Mouse (Mus musculus): ENCODE results near the gene Btnl1. TPM values are rescaled to one million over a fixed set of nuclear protein-coding genes. Genes with fewer than 3 reads are reported as not detected.

Btnl1 gene
- not detected in 2 replicates for polyA plus RNA-seq (2012; ENCODE audit: insufficient read depth, insufficient read length, missing spikeins)

- no peak within 1 kb of the TSS for H3K4me3 ChIP-seq (ENCODE audit: insufficient read depth, low read depth, low read length)
- no peaks in the 10 kb centered on the region for H3K4me1 ChIP-seq (ENCODE audit: control insufficient read depth, insufficient read depth, insufficient read length, low read length)
- H3K27ac ChIP-seq (replicated peaks; ENCODE audit: low read depth, low read length), result no peak within 1 kb of the TSS
Measured at GRCm38 (mm10) chr17:34376847-34377246, at the start of gene Btnl1. Btnl1 (plus strand) TSS chr17:34377132.

GRCm38 (mm10) chr17:34329807-34330206, 47.1 kb upstream of the Btnl1 start:
- no peaks in the 10 kb centered on the region for H3K4me1 ChIP-seq (ENCODE audit: control insufficient read depth, insufficient read depth, insufficient read length, low read length)
- H3K4me3 ChIP-seq (ENCODE audit: insufficient read depth, low read depth, low read length), result no peak overlapping the region
- H3K27ac ChIP-seq (replicated peaks; ENCODE audit: low read depth, low read length), result no peak overlapping the region

- H3K4me1 ChIP-seq (ENCODE audit: control insufficient read depth, insufficient read depth, insufficient read length, low read length), result no peaks in the 10 kb centered on the region
- no peak overlapping the region for H3K4me3 ChIP-seq (ENCODE audit: insufficient read depth, low read depth, low read length)
Measured at GRCm38 (mm10) chr17:34331200-34331599, 45.7 kb upstream of the Btnl1 start.

GRCm38 (mm10) chr17:34340619-34341402, 36.1 kb upstream of the Btnl1 start:
- H3K27ac ChIP-seq (replicated peaks; ENCODE audit: low read depth, low read length), result no peak overlapping the region
- H3K4me3 ChIP-seq (ENCODE audit: insufficient read depth, low read depth, low read length), result no peak overlapping the region
- H3K4me1 ChIP-seq (ENCODE audit: control insufficient read depth, insufficient read depth, insufficient read length, low read length), result no peaks in the 10 kb centered on the region

More at GRCm38 (mm10) chr17:34331200-34331599, 45.7 kb upstream of the Btnl1 start:
- H3K27ac ChIP-seq (replicated peaks; ENCODE audit: low read depth, low read length), result no peak overlapping the region

DNA sequence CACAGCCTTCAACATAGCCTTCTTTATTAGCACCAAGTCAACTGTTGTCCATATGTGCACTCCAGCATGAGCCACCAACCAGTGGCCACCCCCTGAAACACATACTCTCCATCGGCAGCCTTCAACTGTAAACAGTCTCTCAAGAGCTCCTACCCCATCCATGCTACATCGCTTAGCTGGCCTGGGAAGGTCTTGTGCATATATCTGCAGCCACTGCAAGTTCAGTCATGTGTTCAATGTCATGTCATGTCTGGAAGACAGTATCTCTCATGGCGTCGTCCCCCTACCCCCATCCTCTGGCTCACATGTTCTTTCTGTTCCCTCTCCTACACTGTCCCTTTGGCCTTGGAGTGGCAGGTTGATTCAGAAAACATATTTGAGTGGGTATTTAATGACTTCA, 32.0 kb upstream of the Btnl1 start:
- Histone ChIP-seq H3K4me1 (ENCODE audit: control insufficient read depth, insufficient read depth, insufficient read length, low read length) (no peaks in the 10 kb centered on the region), H3K4me3 (ENCODE audit: insufficient read depth, low read depth, low read length) (no peak overlapping the region), H3K27ac (replicated peaks; ENCODE audit: low read depth, low read length) (no peak overlapping the region)

DNA sequence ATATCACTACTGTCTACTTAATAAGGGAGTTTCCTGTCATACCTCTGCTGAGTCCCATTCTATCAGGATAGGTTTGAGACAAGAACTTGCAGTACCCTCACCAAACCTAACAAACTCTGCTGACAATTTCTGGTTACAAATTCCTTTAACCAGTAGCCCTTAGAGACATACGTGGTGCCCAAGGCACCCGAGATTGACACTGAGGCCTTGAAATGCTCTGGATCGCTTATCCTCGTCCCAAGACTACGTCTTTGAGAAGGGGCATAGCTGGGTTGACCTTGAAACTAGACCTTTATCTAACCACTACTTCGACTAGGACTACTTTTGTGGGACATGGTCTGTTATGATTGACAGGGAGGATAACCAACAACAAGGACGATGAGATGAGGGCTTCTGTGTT, 31.4 kb upstream of the Btnl1 start:
- no peak overlapping the region for H3K27ac ChIP-seq (replicated peaks; ENCODE audit: low read depth, low read length)

GRCm38 (mm10) chr17:34346041-34346440, 30.9 kb upstream of the Btnl1 start:
- no peak overlapping the region for H3K27ac ChIP-seq (replicated peaks; ENCODE audit: low read depth, low read length)
- no peak overlapping the region for H3K4me3 ChIP-seq (ENCODE audit: insufficient read depth, low read depth, low read length)
- H3K4me1 ChIP-seq (ENCODE audit: control insufficient read depth, insufficient read depth, insufficient read length, low read length), result no peaks in the 10 kb centered on the region

More for the DNA sequence above, 31.4 kb upstream of the Btnl1 start:
- Histone ChIP-seq H3K4me1 (ENCODE audit: control insufficient read depth, insufficient read depth, insufficient read length, low read length) (no peaks in the 10 kb centered on the region), H3K4me3 (ENCODE audit: insufficient read depth, low read depth, low read length) (no peak overlapping the region)

DNA sequence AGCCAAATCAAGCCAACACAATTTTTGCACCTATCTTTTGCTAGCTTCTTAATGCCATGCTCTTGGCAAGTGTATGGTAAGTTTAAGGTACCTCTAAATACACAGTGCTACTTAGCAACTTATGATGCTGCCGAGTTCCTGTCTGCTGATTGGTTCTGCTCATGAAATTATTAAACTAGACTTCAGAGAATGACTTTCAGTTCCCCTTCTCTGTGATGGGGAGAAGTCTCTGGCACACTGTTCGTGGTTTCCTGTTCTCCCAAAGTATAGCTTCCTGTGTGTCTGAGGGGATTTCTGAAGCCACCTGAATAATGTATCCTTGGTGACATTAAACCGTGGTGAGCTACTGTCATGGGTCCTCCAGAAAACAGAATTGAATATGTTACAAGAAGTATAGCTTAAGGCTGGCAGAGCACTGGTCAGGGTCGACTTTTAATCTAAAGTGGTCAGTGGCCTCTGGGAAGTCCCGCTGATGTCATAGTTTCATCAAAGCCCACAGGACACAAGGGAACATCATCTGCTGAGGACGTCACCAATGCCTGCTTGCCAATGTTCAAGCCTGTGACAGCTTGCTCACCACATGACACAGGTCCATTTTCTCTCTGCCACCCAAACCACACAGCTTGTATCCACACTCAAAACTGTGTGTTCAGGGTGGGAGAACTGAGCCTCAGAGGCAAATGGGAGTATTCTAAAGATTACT, 29.2 kb upstream of the Btnl1 start:
- no peak overlapping the region for H3K4me3 ChIP-seq (ENCODE audit: insufficient read depth, low read depth, low read length)
- H3K4me1 ChIP-seq (ENCODE audit: control insufficient read depth, insufficient read depth, insufficient read length, low read length), result no peaks in the 10 kb centered on the region

GRCm38 (mm10) chr17:34349429-34349828, 27.5 kb upstream of the Btnl1 start:
- peaks cover under 1% of the 10 kb centered on the region; the same call in 1 of the 2 replicates for H3K4me1 ChIP-seq (ENCODE audit: control insufficient read depth, insufficient read depth, insufficient read length, low read length)
- no peak overlapping the region for H3K4me3 ChIP-seq (ENCODE audit: insufficient read depth, low read depth, low read length)
- no peak overlapping the region for H3K27ac ChIP-seq (replicated peaks; ENCODE audit: low read depth, low read length)

More for the DNA sequence above, 29.2 kb upstream of the Btnl1 start:
- H3K27ac ChIP-seq (replicated peaks; ENCODE audit: low read depth, low read length), result peak overlapping the region; percentile 72

GRCm38 (mm10) chr17:34354539-34354938, 22.4 kb upstream of the Btnl1 start, which contains the start of gene Btnl2:
Btnl2 (plus strand) TSS chr17:34354822.
- Histone ChIP-seq H3K4me3 (ENCODE audit: insufficient read depth, low read depth, low read length) (no peak within 1 kb of the TSS), H3K27ac (replicated peaks; ENCODE audit: low read depth, low read length) (peak within 1 kb of the TSS; percentile 77), H3K4me1 (ENCODE audit: control insufficient read depth, insufficient read depth, insufficient read length, low read length) (peaks cover 9% of the 10 kb centered on the region)

DNA sequence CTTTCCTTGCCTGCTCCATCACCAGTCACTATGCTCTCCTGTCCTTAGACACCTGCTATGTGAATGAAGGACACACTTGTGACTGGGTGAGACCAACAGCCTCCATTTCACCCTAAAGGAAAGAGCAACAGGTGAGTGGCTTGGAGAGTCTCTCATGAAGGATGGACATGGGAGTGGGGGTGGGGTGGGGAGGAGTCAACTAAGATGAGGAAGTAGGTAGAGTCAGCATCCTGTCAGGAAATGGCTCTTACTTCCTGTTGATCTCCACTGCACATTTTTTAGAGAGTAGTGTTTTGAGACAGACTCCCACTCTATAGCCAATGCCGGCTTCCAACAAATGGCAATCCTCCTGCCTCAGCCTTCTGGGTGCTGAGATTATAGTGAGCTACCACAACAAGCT, 22.0 kb upstream of the Btnl1 start:
- peak overlapping the region; percentile 77 for H3K27ac ChIP-seq (replicated peaks; ENCODE audit: low read depth, low read length)
- peaks cover 9% of the 10 kb centered on the region for H3K4me1 ChIP-seq (ENCODE audit: control insufficient read depth, insufficient read depth, insufficient read length, low read length)
- H3K4me3 ChIP-seq (ENCODE audit: insufficient read depth, low read depth, low read length), result no peak overlapping the region

DNA sequence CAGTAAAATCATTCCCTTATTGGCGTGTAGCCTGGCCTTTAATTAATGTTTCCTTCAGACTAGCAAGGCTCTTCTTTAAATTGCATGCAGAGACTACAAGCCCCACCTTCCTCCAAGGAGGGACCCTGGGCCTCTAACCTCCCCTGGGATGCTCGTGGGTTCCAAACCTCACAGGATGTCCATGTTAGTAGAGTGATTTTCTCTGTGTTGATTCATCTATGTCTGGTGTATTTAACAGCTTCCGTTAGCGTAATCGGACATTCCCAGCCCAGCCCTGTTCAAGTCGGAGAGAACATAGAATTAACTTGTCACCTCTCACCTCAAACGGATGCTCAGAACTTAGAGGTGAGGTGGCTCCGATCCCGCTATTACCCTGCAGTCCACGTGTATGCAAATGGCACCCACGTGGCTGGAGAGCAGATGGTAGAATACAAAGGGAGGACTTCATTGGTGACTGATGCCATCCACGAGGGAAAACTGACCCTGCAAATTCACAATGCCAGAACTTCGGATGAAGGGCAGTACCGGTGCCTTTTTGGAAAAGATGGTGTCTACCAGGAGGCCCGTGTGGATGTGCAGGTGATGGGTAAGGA, 13.9 kb upstream of the Btnl1 start:
- H3K4me3 ChIP-seq (ENCODE audit: insufficient read depth, low read depth, low read length), result no peak overlapping the region
- no peak overlapping the region for H3K27ac ChIP-seq (replicated peaks; ENCODE audit: low read depth, low read length)
- H3K4me1 ChIP-seq (ENCODE audit: control insufficient read depth, insufficient read depth, insufficient read length, low read length), result no peaks in the 10 kb centered on the region

- no peaks in the 10 kb centered on the region for H3K4me1 ChIP-seq (ENCODE audit: control insufficient read depth, insufficient read depth, insufficient read length, low read length)
- peak overlapping the region; percentile 52; the same call in 1 of the 2 replicates for H3K27ac ChIP-seq (replicated peaks; ENCODE audit: low read depth, low read length)
- no peak overlapping the region for H3K4me3 ChIP-seq (ENCODE audit: insufficient read depth, low read depth, low read length)
Measured at GRCm38 (mm10) chr17:34363676-34364310, 13.1 kb upstream of the Btnl1 start.

GRCm38 (mm10) chr17:34365031-34365430, 11.9 kb upstream of the Btnl1 start:
- Histone ChIP-seq H3K27ac (replicated peaks; ENCODE audit: low read depth, low read length) (peak overlapping the region; percentile 14), H3K4me3 (ENCODE audit: insufficient read depth, low read depth, low read length) (no peak overlapping the region), H3K4me1 (ENCODE audit: control insufficient read depth, insufficient read depth, insufficient read length, low read length) (no peaks in the 10 kb centered on the region)

GRCm38 (mm10) chr17:34370563-34370962, 6.4 kb upstream of the Btnl1 start:
- no peak overlapping the region for H3K4me3 ChIP-seq (ENCODE audit: insufficient read depth, low read depth, low read length)
- H3K4me1 ChIP-seq (ENCODE audit: control insufficient read depth, insufficient read depth, insufficient read length, low read length), result no peaks in the 10 kb centered on the region
- H3K27ac ChIP-seq (replicated peaks; ENCODE audit: low read depth, low read length), result no peak overlapping the region

Measured in brown adipose tissue, adult 24 weeks (tissue).